Mouse (Mus musculus) midbrain, postnatal 0 days (tissue): ENCODE results near the gene Pole3. TPM values are rescaled to one million over a fixed set of nuclear protein-coding genes. Genes with fewer than 3 reads are reported as not detected.
A peak's percentile ranks its signal among the peaks of the same experiment; 100 is the strongest.

Experiments
- ATAC-seq: fragments of 200-750 bp; cut with Nextera tagmentation; 2 replicates; pipeline ENCODE4 v1.8.0; 2017; ENCODE audit warnings: moderate number of reproducible peaks, mild to moderate bottlenecking, moderate TSS enrichment, moderate library complexity; ENCODE audit not compliant: low FRiP score
- DNase-seq: peaks from one replicate; pipeline ENCODE4 v3.0.0-alpha.2; 2015; ENCODE audit warnings: low spot score
- H3K27ac ChIP-seq: fragments of 300-500 bp; sonication (generic); 2 replicates; pipeline ENCODE4 v1.5.1; 2014; ENCODE audit warnings: low read depth, mild to moderate bottlenecking, low read length, mixed read lengths
- H3K27me3 ChIP-seq: fragments of 300-500 bp; sonication (generic); 2 replicates; pipeline ENCODE4 v1.6.1; 2014; ENCODE audit warnings: low read length, control low read depth, mixed read lengths; ENCODE audit not compliant: insufficient read depth
- H3K36me3 ChIP-seq: fragments of 300-500 bp; sonication (generic); 2 replicates; pipeline ENCODE4 v1.6.1; 2014; ENCODE audit warnings: low read length, control low read depth, mixed read lengths; ENCODE audit not compliant: insufficient read depth
- H3K4me1 ChIP-seq: fragments of 300-500 bp; sonication (generic); 2 replicates; pipeline ENCODE4 v1.6.1; 2014; ENCODE audit warnings: mild to moderate bottlenecking, control low read depth, antibody characterized with exemption, low read length, mixed read lengths; ENCODE audit not compliant: insufficient read depth
- H3K4me2 ChIP-seq: fragments of 300-500 bp; sonication (generic); 2 replicates; pipeline ENCODE4 v1.6.1; 2014; ENCODE audit warnings: low read depth, mild to moderate bottlenecking, low read length, mixed read lengths; ENCODE audit not compliant: poor library complexity, severe bottlenecking
- H3K4me3 ChIP-seq: fragments of 300-500 bp; sonication (generic); 2 replicates; pipeline ENCODE4 v1.5.1; 2014; ENCODE audit warnings: low read depth, mild to moderate bottlenecking, low read length, moderate library complexity
- H3K9ac ChIP-seq: fragments of 300-500 bp; sonication (generic); replicated peaks from 2 replicates; pipeline ENCODE4 v1.6.1; 2014; ENCODE audit warnings: mild to moderate bottlenecking, low read length, moderate library complexity, mixed read lengths; ENCODE audit not compliant: poor library complexity, severe bottlenecking
- H3K9me3 ChIP-seq: fragments of 300-500 bp; sonication (generic); 2 replicates; pipeline ENCODE4 v1.6.1; 2016; ENCODE audit warnings: low read length, control low read depth
- CTCF ChIP-seq: IDR thresholded peaks from 2 replicates; pipeline ENCODE4 v1.5.1; 2016; ENCODE audit warnings: antibody characterized with exemption, mild to moderate bottlenecking
- WGBS: fragments of 180-500 bp; shearing (Covaris S2); extraction: QIAGEN DNeasy Blood & Tissue Kit; methylation state at CpG from one replicate; pipeline ENCODE4 v1.1.7; 2014; 5-methylcytosine and 5-hydroxymethylcytosine counted together
- polyA plus RNA-seq: library from polyadenylated mRNA; unstranded; fragments of >200 nt; fragmentation: Nextera tagmentation; extraction: Ambion mirVana; gene quantifications from 2 replicates; pipeline ENCODE4 v1.2.1, GENCODE M21; 2015
- total RNA-seq: library from RNA; depleted of rRNA; stranded (reverse); fragments of >200 nt; gene quantifications from 2 replicates; pipeline ENCODE4 v1.2.3, GENCODE M21; 2014

Pole3 gene
- total and polyA plus RNA-seq, 2 experiments from 2014 or later, result 25.6 to 57.3 TPM

- peak overlapping the region; percentile 60 for H3K9ac ChIP-seq
- H3K36me3 ChIP-seq, result peaks cover 17% of the 10 kb centered on the region
- H3K27ac ChIP-seq, result peak overlapping the region; percentile 62
- H3K4me2 ChIP-seq, result peak overlapping the region; percentile 55
- peak overlapping the region; percentile 68 for H3K4me3 ChIP-seq
- H3K9me3 ChIP-seq, result no peaks in the 10 kb centered on the region
- WGBS, result 1% methylated on average over 38 of the region's 38 CpGs
- peak; percentile 15; the same call in 1 of the 2 replicates for TF ChIP-seq CTCF
- DNase-seq (peak; percentile 94), ATAC-seq (peak; percentile 95)
- H3K27me3 ChIP-seq, result no peaks in the 10 kb centered on the region
- H3K4me1 ChIP-seq, result peaks cover 6% of the 10 kb centered on the region; the same call in 1 of the 2 replicates
These were observed 22.7 kb downstream of the Pole3 start for GRCm38 (mm10) chr4:62501964-62502732.

GRCm38 (mm10) chr4:62501534-62501933 lies 23.3 kb downstream of the Pole3 start:
- TF ChIP-seq CTCF, result no peak
- ATAC-seq (peak; percentile 8; the same call in 1 of the 2 replicates), DNase-seq (no peak)
- H3K4me1 ChIP-seq, result peaks cover 6% of the 10 kb centered on the region; the same call in 1 of the 2 replicates
- peak overlapping the region; percentile 62 for H3K27ac ChIP-seq
- no peaks in the 10 kb centered on the region for H3K27me3 ChIP-seq
- peak overlapping the region; percentile 55 for H3K4me2 ChIP-seq
- H3K9ac ChIP-seq, result peak overlapping the region; percentile 60
- no peaks in the 10 kb centered on the region for H3K9me3 ChIP-seq
- H3K36me3 ChIP-seq, result peaks cover 17% of the 10 kb centered on the region
- under 1% methylated on average over 7 of the region's 7 CpGs for WGBS
- peak overlapping the region; percentile 68 for H3K4me3 ChIP-seq

DNA sequence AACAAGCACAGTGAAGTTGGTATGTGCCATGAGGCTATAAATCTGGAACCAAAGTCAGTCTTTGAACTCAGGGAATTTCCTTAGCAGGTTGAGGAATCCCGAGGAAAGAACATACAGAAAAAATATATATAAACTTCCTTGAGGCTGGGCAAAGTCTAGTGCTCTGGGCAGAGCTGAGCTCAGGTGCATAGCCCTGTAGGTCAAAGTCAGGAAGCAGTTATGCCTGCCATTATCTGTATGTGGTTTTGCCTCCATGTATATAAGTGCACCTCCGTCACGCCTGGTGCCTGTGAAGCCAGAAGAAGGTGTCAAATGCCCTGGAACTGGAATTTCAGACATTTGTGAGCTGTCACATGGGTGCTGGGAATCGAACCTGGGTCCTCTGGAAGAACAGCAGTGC lies 24.1 kb downstream of the Pole3 start:
- DNase-seq, result no peak
- TF ChIP-seq CTCF, result no peak
- 88% methylated on average over 4 of the region's 4 CpGs for WGBS
- Histone ChIP-seq H3K9ac (no peak overlapping the region), H3K36me3 (peaks cover 17% of the 10 kb centered on the region), H3K27ac (no peak overlapping the region), H3K4me2 (no peak overlapping the region), H3K27me3 (no peaks in the 10 kb centered on the region), H3K4me3 (no peak overlapping the region), H3K9me3 (no peaks in the 10 kb centered on the region), H3K4me1 (peaks cover 6% of the 10 kb centered on the region; the same call in 1 of the 2 replicates)
- no peak for ATAC-seq

GRCm38 (mm10) chr4:62496815-62497214 lies 28.1 kb downstream of the Pole3 start:
- no peaks in the 10 kb centered on the region for H3K27me3 ChIP-seq
- H3K4me2 ChIP-seq, result no peak overlapping the region
- peaks cover 6% of the 10 kb centered on the region; the same call in 1 of the 2 replicates for H3K4me1 ChIP-seq
- H3K36me3 ChIP-seq, result peaks cover 17% of the 10 kb centered on the region
- ATAC-seq, result no peak
- 52% methylated on average over 8 of the region's 8 CpGs for WGBS
- H3K9me3 ChIP-seq, result no peaks in the 10 kb centered on the region
- H3K27ac ChIP-seq, result no peak overlapping the region
- peak; percentile 67 for DNase-seq
- no peak overlapping the region for H3K9ac ChIP-seq
- no peak for TF ChIP-seq CTCF
- H3K4me3 ChIP-seq, result no peak overlapping the region

DNA sequence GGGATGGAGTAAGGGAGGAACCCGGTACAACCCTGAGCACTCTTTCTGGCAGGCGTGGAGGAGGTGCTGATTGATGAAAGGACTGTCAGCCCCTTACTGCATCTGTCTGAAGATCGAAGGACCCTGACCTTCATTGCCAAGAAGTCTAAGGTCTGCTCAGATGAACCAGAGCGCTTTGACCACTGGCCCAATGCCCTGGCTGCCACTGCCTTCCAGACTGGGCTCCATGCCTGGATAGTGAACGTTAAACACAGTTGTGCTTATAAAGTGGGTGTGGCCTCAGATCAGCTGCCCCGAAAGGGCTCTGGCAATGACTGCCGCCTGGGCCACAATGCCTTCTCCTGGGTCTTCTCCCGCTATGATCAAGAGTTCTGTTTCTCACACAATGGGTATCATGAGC lies 28.9 kb downstream of the Pole3 start:
- no peak for DNase-seq
- no peak overlapping the region for H3K4me2 ChIP-seq
- H3K27me3 ChIP-seq, result no peaks in the 10 kb centered on the region
- no peak overlapping the region for H3K9ac ChIP-seq
- 77% methylated on average over 8 of the region's 8 CpGs for WGBS
- H3K27ac ChIP-seq, result no peak overlapping the region
- peaks cover 17% of the 10 kb centered on the region for H3K36me3 ChIP-seq
- ATAC-seq, result no peak
- no peak for TF ChIP-seq CTCF
- H3K9me3 ChIP-seq, result no peaks in the 10 kb centered on the region
- H3K4me3 ChIP-seq, result no peak overlapping the region
- 0 out of 2 replicates have a peak, but pooled peaks cover under 1% of the 10 kb centered on the region for H3K4me1 ChIP-seq

DNA sequence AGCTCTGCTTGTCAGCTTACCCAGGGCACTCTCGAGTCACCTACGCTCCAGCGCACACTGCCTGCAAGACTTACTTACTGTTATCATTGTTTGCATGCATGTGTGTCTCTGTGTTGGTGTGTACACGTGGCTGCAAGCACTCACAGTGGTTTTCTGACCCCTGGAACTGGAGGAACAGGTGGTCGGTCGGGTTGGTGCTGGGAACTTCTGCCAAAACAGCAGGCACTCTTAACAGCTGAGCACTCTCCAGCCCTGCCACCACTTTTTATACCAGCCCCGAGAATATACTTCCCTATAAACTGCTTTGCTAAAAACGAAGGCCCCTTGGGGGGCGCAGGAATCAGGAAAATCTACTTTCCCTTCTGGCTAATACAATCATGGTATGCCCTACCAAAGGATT lies 30.6 kb downstream of the Pole3 start:
- ATAC-seq, result no peak
- H3K9me3 ChIP-seq, result no peaks in the 10 kb centered on the region
- no peaks in the 10 kb centered on the region for H3K4me1 ChIP-seq
- no peak overlapping the region for H3K9ac ChIP-seq
- no peak for DNase-seq
- no peak overlapping the region for H3K4me2 ChIP-seq
- no peaks in the 10 kb centered on the region for H3K27me3 ChIP-seq
- no peak overlapping the region for H3K27ac ChIP-seq
- 64% methylated on average over 9 of the region's 9 CpGs for WGBS
- H3K4me3 ChIP-seq, result no peak overlapping the region
- no peak for TF ChIP-seq CTCF
- peaks cover 14% of the 10 kb centered on the region; the same call in 1 of the 2 replicates for H3K36me3 ChIP-seq
